Mouse (Mus musculus): ENCODE measurements around the gene Bmp2k. TPM values are rescaled to one million over a fixed set of nuclear protein-coding genes. Genes with fewer than 3 reads are reported as not detected.
A peak's percentile ranks its signal among the peaks of the same experiment; 100 is the strongest.

Bmp2k gene
- total RNA-seq, 2 experiments from 2014 or later, result 12.6 to 12.9 TPM

DNA sequence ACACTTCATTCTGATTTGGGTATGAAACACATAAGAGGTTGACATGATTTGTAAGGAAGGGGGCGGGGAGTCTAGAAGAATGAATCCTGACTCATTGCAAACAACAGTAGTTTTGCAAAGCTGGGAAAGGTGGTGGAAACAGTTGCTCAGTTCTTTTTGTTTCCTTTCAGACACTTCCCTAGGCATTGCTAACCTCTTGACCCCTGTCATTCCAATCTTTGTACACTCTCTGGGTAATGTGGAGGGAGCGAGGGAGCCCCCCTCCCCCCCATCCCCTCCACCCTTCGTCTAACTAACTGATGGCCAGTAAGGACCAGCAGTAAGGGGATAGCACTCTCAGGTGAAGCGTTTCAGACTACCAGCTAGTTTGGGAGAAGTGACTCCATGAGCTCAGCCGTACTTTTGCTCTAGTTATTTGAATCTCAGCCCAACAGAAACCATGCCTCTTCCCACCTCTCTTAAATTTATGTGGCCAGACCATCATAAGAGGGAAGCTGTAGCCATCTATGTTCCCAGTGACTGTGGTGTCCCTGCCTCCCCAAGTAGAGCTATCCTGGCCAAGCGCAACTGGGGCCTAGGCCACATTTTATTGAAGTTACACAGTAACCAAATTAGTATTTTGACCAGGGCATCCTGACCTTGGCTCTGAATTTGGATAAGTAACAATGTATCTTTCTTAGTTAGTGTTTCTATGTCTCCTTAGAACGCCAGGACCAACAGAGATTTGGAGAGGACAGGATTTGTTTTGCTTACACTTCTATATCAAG, 27.6 kb upstream of the Bmp2k start:
- no peak for DNase-seq (ENCODE audit: low spot score in 2 of 2)
- intact Hi-C loops (cut with DNase I), result no loop called here

DNA sequence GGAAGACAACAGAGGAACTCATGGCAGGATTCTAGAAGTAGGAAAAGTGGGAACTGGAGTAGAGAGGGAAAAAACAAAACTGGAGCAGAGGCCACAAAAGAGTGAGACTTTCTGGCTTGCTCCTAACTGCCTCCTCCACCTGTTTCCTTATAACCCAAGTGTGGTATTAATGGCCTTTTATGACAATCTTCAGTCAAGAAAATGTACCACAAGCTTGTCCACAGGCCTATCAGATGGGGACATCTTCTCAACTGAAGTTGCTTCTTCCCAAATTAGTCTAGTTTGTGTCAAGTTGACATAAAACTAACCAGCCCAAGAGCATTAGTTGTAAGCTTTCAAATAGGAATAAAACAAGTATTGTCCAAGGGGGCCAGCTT, 27.0 kb upstream of the Bmp2k start:
- intact Hi-C loops (cut with DNase I), result no loop called here
- DNase-seq (ENCODE audit: low spot score in 2 of 2), result no peak

DNA sequence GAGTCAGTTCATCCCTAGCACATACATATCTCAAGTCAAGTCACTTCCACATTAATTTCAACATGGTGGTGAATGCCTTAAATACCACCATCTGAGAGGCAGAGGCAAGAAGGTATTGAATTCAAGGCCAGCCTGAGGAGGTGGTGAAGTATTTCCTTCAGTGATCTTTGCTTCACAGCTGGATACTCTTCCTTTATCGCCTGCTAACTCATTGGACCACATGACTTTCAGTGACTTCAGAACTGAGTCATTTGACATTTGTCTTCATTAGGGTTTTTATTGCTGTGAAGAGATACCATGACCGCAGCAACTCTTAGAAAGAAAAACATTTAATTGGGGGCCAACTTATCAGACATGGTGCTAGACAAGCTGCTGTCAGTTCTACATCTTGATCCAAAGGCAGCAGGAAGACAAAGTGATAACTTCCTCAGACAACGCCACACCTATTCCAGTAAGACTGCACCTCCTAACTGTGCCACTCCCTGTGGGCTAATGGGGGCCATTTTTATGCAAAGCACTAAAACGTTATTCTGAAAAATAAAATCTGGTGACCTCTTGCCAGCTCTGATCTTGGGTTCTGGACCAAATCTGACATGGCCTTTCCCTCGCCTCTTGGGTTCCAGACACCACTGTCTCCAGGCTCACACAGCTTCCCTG, 24.9 kb upstream of the Bmp2k start:
- no peak for DNase-seq (ENCODE audit: low spot score in 2 of 2)
- intact Hi-C loops (cut with DNase I), result no loop called here

DNA sequence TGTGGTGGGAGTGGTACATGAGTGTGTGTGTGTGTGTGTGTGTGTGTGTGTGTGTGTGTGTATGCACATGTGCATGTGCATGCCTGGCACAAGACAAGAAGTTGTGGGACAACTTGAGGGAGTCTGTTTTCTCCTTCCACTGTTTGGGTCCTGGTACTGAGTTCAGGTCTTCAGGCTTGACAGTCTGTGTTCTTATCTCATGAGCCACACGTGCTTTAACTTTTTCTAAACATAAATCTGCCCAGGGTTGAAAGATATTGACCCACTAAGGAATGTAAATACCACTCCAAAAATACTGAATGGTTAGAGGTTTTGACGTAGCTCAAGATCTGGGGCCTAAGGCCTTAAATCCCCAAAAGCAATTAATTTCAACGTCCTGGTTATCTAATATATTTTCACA, 23.8 kb upstream of the Bmp2k start:
- no peak for DNase-seq (ENCODE audit: low spot score in 2 of 2)
- intact Hi-C loops (cut with DNase I), result no loop called here

DNA sequence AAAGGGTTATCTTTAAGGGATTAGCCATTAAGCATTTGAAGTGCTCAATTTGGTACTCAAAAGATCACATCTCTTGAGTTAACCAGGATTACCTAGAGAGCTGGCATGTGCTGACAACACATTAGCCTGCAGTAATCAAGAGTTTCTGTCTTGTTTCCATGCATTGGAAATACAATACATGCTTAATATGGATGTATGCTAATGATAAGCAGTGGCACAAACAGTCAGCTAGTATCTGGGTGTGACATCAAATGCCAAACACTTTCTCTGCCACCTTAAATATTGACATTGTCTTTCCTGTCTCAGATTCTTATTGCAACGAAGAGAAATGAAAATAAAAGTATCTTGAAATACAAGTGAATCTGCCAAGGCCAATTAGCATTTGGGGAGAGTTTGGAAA, 22.8 kb upstream of the Bmp2k start:
- DNase-seq (ENCODE audit: low spot score in 2 of 2), result no peak
- intact Hi-C loops (cut with DNase I), result no loop called here

DNA sequence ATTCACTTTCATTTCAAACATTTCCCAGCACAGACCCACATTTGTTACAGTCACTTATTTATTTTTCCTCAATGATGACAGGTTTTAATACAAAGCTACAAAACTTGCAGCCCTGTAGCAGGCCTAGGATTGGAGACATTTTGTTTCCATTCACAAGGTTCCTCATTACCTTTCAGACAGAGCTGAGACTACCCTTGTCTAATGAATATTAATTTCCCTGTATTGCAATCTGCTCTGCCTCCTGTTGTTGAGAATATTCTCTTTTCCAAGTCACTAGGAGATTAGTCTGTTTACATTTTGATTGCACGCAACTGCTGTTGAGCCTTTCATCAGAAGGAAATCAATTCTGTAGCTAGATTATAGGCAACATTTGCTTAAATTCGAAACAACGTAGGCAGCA, 22.4 kb upstream of the Bmp2k start:
- DNase-seq (ENCODE audit: low spot score in 2 of 2), result no peak
- intact Hi-C loops (cut with DNase I), result no loop called here

DNA sequence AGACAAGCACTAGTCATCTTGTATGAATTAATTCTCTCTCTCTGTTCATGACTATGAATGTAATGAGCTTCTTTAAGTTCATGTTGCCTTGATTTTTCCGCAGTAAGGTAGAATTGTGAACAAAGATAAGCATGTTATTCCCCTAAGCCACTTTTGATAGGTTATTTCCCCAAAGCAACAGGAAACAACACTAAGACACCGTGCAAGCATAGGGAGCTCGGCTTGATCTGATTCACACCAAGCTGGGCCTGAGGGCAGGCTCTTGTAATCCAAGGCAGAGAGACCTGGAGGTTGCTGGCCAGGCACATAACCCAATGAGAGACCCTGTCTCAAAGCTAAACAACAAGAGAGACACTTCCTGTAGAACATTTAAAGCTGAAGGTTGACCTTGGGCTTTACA, 21.3 kb upstream of the Bmp2k start:
- DNase-seq (ENCODE audit: low spot score in 2 of 2), result no peak
- intact Hi-C loops (cut with DNase I), result no loop called here

DNA sequence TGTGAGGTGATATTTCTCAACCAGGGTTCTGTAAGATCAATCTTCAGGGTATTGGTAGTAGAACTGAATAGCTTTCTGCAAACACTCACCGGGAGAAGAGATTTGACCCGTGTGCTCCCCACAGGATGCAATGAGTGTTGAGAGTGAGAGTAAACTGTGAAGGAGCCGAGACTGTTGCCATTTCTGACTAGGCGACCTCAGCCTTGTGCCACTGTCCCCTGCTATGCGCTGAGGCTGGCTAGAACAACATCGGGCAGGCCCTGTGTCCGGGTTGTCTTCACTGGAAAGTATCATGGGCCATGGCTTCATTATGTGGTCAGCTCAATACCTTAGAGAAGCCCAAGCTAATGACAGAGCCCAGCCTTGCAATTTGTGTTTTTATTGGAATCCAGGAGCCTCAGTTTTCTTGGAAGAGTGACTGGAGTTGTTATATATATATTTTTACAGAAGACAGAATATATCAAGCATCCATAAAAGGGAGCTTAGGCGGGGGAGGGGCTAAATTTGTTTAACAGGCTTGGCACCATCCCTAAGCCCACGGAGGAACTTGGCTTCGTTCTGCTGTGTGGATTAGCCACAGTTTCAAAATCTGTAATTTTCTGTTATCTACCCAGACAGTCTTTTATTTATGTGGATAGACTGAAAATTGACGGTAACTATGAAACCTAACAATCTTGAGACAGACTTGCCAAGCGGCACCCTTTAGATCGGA, 18.0 kb upstream of the Bmp2k start:
- intact Hi-C loops (cut with DNase I), result no loop called here
- DNase-seq (ENCODE audit: low spot score in 2 of 2), result no peak

DNA sequence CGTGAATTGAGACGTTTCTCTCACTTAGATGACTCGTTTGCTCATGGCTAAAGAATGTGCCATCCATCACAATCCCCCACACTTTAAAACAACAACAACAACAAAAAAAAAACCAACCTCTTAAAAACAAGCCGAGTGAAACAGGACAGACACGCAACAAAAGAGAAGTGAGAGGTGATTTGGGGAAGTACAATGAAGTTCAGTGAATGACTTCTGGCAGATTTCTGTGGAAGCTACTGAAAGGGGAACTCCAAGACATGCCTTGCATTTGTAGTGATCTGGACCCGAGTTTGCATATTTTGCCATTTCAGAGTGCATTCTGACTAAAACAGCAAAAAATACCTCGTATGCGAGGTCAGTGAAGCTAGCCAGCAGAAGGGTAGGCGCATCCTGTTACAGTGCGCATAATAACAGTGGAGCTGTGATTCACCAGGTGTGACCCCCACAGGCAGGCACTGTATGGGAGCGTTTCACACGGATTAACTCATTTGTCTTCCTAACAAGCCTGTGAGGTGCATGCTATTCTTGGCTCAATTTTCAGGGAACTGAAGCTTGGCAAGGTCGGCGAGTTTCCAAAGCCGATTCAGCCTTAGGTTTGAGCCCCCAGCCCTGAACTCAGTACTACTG, 17.4 kb upstream of the Bmp2k start:
- no peak for DNase-seq (ENCODE audit: low spot score in 2 of 2)
- intact Hi-C loops (cut with DNase I), result no loop called here

DNA sequence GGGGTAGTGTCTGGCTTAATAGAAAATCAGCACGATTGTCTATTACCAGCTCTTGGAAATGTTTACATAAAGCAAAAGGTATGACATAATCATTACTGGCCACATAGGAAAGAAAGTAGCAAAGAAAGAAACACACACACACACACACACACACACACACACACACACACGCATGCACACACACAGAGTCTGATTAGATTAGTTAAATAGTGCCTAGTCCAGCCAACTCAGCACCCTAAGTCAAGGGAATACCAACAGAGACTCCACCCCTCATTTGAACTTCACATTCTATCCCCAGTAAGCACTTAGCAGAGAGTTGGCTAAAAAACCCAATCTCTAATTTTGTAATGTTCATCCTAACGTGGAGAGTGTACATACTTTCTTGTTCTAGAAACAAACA, 15.5 kb upstream of the Bmp2k start:
- no peak for DNase-seq (ENCODE audit: low spot score in 2 of 2)
- intact Hi-C loops (cut with DNase I), result no loop called here

DNA sequence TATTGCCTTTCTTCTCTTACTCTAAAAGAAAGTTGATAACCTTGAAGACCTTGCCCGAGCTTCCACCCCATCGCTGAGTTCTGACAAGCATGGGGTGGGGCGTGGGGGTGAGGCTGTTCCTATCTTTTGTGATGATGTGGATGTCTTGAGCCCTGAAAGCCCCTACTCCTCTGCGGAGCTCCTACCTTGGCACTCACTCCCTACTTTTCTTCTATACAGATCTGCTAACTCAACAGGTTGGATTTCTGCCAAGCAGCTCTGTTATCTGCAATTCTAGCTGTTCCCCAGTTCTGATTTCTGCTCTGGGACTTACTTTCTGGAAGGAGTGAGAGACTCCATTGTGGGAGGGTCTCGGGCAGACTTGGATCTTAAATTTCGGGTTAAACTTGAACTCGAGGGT, 14.3 kb upstream of the Bmp2k start:
- no peak for DNase-seq (ENCODE audit: low spot score in 2 of 2)
- intact Hi-C loops (cut with DNase I), result no loop called here

DNA sequence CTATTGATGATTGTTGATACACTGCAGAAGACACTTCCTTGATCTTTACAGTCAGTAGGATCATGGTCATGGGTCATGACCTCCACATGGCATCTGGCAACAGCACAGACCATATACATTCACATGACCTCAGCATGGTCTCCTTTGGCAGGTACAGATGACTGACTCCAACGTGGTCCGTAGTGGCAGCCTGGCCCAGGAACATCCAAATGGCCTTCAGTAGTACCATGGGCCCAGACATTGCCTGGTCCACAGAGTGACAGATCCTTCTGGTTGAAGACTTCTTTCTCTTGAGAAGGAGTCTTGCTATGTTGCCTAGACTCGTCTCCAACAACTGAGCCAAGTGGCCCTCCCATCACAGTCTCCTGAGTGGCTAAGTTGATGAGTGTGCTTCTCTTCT, 10.6 kb upstream of the Bmp2k start:
- DNase-seq (ENCODE audit: low spot score in 2 of 2), result no peak
- intact Hi-C loops (cut with DNase I), result no loop called here

DNA sequence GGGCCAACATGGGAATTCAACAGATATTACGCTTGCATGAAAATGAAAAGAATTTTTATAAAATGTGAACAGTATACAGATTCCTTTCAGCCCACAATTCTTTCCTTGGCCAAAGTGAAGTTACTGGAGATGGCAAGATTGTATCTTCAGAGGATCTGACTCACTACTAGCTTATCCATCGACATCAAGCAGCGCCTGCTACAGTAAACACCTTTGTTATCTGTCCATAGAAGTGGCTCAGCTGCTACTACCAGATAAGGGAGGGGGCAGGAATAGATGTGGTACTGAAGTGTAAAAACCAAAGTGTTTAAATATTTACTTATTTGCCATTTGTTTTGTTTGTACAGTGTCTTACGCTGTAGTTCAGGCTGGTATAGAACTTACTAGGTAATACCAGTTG, 8.6 kb upstream of the Bmp2k start:
- no peak for DNase-seq (ENCODE audit: low spot score in 2 of 2)
- intact Hi-C loops (cut with DNase I), result no loop called here

DNA sequence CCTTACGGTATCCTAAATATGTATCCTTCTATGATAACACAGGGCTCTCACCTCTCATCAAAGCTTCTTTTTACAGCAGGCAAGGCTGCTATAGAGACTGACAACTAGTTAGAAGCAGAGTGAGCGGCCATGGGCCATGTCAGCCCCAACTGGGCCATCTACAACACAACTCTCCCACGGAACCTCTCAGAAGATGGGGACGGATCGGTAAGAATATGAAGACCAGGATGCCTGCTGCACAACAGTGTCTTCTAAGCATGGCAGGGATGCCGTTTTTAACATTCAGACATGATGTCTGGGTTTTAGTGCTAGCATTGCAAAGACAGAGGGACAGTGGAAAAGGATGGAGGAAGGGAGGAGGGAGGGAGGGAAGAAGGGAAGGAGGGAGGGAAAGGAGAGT, 6.3 kb upstream of the Bmp2k start:
- intact Hi-C loops (cut with DNase I), result no loop called here
- DNase-seq (ENCODE audit: low spot score in 2 of 2), result no peak

DNA sequence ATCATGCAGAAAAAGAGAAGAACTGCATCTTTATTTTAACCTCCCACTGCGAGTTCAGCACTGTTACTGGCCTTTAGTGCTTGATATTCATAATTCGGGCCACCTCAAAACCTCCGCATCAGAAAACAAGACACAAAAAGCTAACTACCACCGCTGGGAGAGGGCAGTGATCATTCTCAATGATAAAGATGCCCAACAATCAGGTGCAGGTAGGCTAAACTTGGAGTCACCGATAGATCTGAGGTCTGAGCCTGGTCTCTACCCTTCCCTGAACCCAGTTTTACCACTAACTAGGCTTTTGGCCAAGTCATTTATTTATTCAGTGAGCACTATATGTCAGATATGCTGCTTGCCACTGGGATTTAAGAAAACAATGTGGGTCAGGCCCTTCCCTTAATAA, 4.8 kb upstream of the Bmp2k start:
- intact Hi-C loops (cut with DNase I), result no loop called here
- no peak for DNase-seq (ENCODE audit: low spot score in 2 of 2)

DNA sequence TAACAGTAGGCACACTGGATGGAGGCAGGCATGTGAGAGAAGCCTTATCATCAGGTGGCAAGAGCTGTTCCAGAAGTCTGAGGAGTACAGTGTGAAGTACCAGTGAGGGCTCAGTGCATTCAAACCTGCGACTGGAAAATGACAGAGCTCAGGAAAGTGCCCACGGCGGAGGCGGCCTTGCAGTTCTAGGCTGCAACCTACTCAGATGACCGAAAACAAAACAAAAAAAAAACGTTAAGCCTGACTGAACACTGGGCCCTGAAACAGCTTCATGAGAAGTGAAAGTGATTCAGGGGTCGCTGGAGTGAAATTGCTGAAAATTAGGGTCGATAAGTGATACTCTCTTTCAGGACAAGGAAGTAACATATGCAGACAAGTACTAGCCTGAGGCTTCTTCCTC, 4.4 kb upstream of the Bmp2k start:
- DNase-seq (ENCODE audit: low spot score in 2 of 2), result no peak
- intact Hi-C loops (cut with DNase I), result no loop called here

DNA sequence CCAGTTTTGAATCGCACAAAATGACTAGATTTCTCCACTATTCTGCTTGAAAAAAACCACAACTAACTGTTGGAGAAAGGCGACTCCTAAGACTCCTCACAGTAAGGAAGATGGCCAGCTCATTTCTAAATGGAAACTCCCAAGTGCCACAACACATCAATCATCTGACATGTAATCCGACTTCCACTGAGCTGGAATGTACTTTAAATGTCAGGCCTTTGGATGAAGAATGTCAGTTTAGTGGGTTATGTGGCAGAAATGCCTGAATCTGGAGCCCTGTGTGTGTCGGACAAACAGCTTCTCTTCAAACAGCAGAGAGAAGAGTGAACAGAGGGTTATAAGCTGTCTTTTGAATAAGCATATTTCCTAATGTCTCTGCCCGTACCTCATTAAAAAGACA, 1.7 kb upstream of the Bmp2k start:
- DNase-seq (ENCODE audit: low spot score in 2 of 2), result no peak
- intact Hi-C loops (cut with DNase I), result no loop called here

DNA sequence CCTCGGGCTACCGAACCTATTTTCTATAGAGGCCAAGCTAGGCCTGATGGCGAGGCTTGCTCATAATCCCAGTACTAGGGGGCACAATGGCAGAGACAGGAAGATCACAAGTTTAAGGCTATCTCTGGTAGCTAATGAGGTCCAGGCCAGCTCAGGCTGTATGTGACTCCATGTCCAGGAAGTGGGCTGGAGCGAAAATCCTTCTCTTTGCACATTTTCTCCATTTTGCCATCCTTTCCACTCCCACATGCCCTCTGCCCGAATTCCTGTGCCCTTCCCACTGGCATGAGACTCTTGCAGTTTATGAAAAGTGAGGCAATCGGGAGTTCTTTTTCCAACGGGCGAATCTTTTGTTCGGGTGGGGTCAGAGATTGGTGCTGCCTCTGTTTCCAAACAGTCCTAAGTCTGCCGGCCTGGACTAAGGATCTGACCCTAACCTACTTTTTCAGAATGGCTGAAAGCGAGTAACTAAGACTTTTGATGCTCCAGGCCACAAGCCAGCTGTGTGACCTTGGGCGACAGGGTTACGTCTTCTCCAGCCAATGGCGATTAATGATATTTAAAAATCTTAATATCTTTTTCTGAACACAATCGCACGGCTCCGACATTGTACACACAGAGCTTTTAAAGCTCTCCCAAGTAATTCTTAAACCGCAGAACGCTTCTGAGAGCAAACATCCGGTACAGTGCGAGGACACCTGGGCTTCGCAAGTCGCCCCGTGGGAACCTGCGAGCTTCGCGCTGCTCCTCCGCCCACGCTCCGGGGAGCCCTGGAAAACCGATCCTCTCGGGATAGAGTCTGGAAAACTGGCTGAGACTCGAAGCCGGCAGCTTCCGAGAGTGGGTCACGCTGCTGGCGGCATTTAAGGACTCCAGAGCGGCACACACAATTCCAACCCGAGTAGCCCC, 834 bp upstream of the Bmp2k start:
- DNase-seq (ENCODE audit: low spot score in 2 of 2), result no peak
- intact Hi-C loops (cut with DNase I), result no loop called here

DNA sequence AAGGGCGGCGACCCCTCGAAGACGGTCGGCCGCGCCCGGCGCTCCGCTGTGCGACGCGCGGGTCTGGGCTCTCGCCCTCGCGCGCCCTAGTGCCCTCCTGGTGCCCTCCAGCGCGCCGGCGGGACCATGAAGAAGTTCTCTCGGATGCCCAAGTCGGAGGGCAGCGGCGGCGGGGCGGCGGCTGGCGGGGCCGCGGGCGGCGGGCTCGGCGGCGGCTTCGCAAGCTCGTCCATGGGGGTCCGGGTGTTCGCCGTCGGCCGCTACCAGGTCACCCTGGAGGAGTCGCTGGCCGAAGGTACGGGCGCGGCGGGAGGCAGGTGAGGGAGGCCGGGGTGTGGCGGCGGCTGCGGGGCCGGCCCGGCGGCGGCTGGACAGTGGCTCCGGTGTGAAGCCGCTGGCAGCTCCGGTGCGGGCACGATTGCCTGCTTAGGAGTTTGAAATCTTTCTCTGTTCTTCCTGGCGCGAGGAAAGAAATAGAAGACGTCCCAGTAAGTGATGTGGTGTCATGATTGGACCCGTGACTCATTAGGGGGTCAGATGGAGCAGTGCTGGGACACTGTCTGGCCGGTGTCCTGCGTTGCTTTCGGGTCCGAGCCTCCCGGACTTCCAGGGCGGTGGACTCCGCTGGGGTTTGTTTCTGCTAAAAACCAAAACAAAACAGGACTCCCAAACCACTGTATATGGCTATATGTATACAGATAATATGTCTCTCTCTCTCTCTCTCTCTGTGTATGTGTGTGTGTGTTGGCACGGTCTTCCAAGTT, 495 bp downstream of the Bmp2k start:
- peak in 1 of 2 experiments; percentile 37 for DNase-seq (ENCODE audit: low spot score in 2 of 2)
- intact Hi-C loops (cut with DNase I), result no loop called here
